Mouse (Mus musculus) intestine, postnatal 0 days (tissue): ENCODE measurements around the gene Dixdc1. TPM values are rescaled to one million over a fixed set of nuclear protein-coding genes. Genes with fewer than 3 reads are reported as not detected.

ENCODE experiments used
- ATAC-seq: fragments of 200-750 bp; cut with Nextera tagmentation; 2 replicates; pipeline ENCODE4 v1.8.0; 2017; ENCODE audit warnings: mild to moderate bottlenecking, moderate TSS enrichment, moderate library complexity
- H3K27ac ChIP-seq: fragments of 300-500 bp; sonication (generic); 2 replicates; pipeline ENCODE4 v1.5.1; 2014; ENCODE audit warnings: mild to moderate bottlenecking, low read depth, low read length, moderate library complexity
- H3K27me3 ChIP-seq: fragments of 300-500 bp; sonication (generic); replicated peaks from 2 replicates; pipeline ENCODE4 v1.6.1; 2014; ENCODE audit warnings: low read length, mixed read lengths; ENCODE audit not compliant: control insufficient read depth, insufficient read depth
- H3K36me3 ChIP-seq: fragments of 300-500 bp; sonication (generic); 2 replicates; pipeline ENCODE4 v1.6.1; 2014; ENCODE audit warnings: mild to moderate bottlenecking, moderate library complexity; ENCODE audit not compliant: control insufficient read depth, insufficient read depth
- H3K4me1 ChIP-seq: fragments of 300-500 bp; sonication (generic); replicated peaks from 2 replicates; pipeline ENCODE4 v1.6.1; 2014; ENCODE audit warnings: antibody characterized with exemption, low read length, mixed read lengths; ENCODE audit not compliant: control insufficient read depth, insufficient read depth
- H3K4me2 ChIP-seq: fragments of 300-500 bp; sonication (generic); replicated peaks from 2 replicates; pipeline ENCODE4 v1.6.1; 2014; ENCODE audit warnings: low read depth, mild to moderate bottlenecking, moderate library complexity
- H3K4me3 ChIP-seq: fragments of 300-500 bp; sonication (generic); 2 replicates; pipeline ENCODE4 v1.5.1; 2014; ENCODE audit warnings: low read depth, low read length
- H3K9ac ChIP-seq: fragments of 300-500 bp; sonication (generic); 2 replicates; pipeline ENCODE4 v1.6.1; 2014; ENCODE audit warnings: mild to moderate bottlenecking, low read depth, low read length
- H3K9me3 ChIP-seq: fragments of 300-500 bp; sonication (generic); 2 replicates; pipeline ENCODE4 v1.6.1; 2016; ENCODE audit warnings: mixed run types; ENCODE audit not compliant: control insufficient read depth
- CTCF ChIP-seq: sonication (generic); IDR thresholded peaks from 2 replicates; pipeline ENCODE4 v1.5.1; 2016; ENCODE audit warnings: low read depth, mild to moderate bottlenecking, control low read depth, antibody characterized with exemption, moderate library complexity
- WGBS: fragments of 180-500 bp; shearing (Covaris S2); extraction: QIAGEN DNeasy Blood & Tissue Kit; methylation state at CpG from one replicate; pipeline ENCODE4 v1.1.7; 2014; 5-methylcytosine and 5-hydroxymethylcytosine counted together
- polyA plus RNA-seq: library from polyadenylated mRNA; unstranded; fragments of >200 nt; fragmentation: Nextera tagmentation; extraction: Ambion mirVana; gene quantifications from 2 replicates; pipeline ENCODE4 v1.2.1, GENCODE M21; 2015

Dixdc1 gene
- polyA plus RNA-seq, 1 experiment from 2014 or later, result 2.9 TPM

GRCm38 (mm10) chr9:50617794-50618330, 121.5 kb downstream of the Dixdc1 start:
- Histone ChIP-seq H3K9ac (no peak overlapping the region), H3K4me2 (peak overlapping the region; percentile 80), H3K27ac (no peak overlapping the region), H3K9me3 (no peaks in the 10 kb centered on the region), H3K27me3 (no peaks in the 10 kb centered on the region), H3K4me1 (0 out of 2 replicates have a peak, but pooled peaks cover 3% of the 10 kb centered on the region), H3K36me3 (peaks cover 15% of the 10 kb centered on the region), H3K4me3 (peak overlapping the region; percentile 95)
- no peak for TF ChIP-seq CTCF
- ATAC-seq, result no peak
- WGBS, result 55% methylated on average over 9 of the region's 9 CpGs

- Histone ChIP-seq H3K4me2 (peak within 1 kb of the TSS; percentile 80), H3K27me3 (no peaks in the 10 kb centered on the region), H3K9me3 (no peaks in the 10 kb centered on the region), H3K36me3 (peaks cover 17% of the 10 kb centered on the region), H3K27ac (peak within 1 kb of the TSS; percentile 98), H3K4me1 (0 out of 2 replicates have a peak, but pooled peaks cover 3% of the 10 kb centered on the region), H3K4me3 (peak within 1 kb of the TSS; percentile 95), H3K9ac (peak within 1 kb of the TSS; percentile 93)
- WGBS, result under 1% methylated on average over 81 of the region's 81 CpGs
- ATAC-seq, result peak; percentile 94
- peak; percentile 47; the same call in 1 of the 2 replicates for TF ChIP-seq CTCF
Observed at GRCm38 (mm10) chr9:50616766-50617603, 122.3 kb downstream of the Dixdc1 start, which contains the start of the genes Pih1d2 and Nkapd1. Gene Pih1d2, plus strand, starts transcription at chr9:50617321. Gene Nkapd1, minus strand, starts transcription at chr9:50617464.

- no peak for TF ChIP-seq CTCF
- Histone ChIP-seq H3K9me3 (no peaks in the 10 kb centered on the region), H3K4me1 (0 out of 2 replicates have a peak, but pooled peaks cover 3% of the 10 kb centered on the region), H3K27ac (no peak overlapping the region), H3K4me2 (peak overlapping the region; percentile 80), H3K4me3 (peak overlapping the region; percentile 95), H3K36me3 (peaks cover 23% of the 10 kb centered on the region), H3K9ac (peak overlapping the region; percentile 93), H3K27me3 (no peaks in the 10 kb centered on the region)
- ATAC-seq, result no peak
- 33% methylated on average over 11 of the region's 11 CpGs for WGBS
Observed at GRCm38 (mm10) chr9:50616161-50616560, 123.2 kb downstream of the Dixdc1 start.

Other genes starting within 250 kb of the Dixdc1 start
- gene Plet1, start 245.0 kb downstream of the Dixdc1 start, polyA plus RNA-seq, result 3.1 and 4.0 TPM in 2 replicates
- gene Pts, start 210.8 kb downstream of the Dixdc1 start, polyA plus RNA-seq, result 88.2 and 90.8 TPM in 2 replicates
- gene Il18, start 184.7 kb downstream of the Dixdc1 start, polyA plus RNA-seq, result 57.3 and 68.7 TPM in 2 replicates
- 4.7 and 5.3 TPM in 2 replicates for gene Bco2, start 184.3 kb downstream of the Dixdc1 start, polyA plus RNA-seq
- gene Tex12, start 178.2 kb downstream of the Dixdc1 start, polyA plus RNA-seq, result 0.43 and 0.65 TPM in 2 replicates
- 738 and 800 TPM in 2 replicates for gene Sdhd, start 135.7 kb downstream of the Dixdc1 start, polyA plus RNA-seq
- gene Timm8b, start 135.6 kb downstream of the Dixdc1 start, polyA plus RNA-seq, result 387 and 412 TPM in 2 replicates
- 0.88 and 1.6 TPM in 2 replicates for gene Pih1d2, start 122.2 kb downstream of the Dixdc1 start, polyA plus RNA-seq
- gene Nkapd1, start 122.1 kb downstream of the Dixdc1 start, polyA plus RNA-seq, result 13.9 and 14.6 TPM in 2 replicates
- 35.3 and 41.7 TPM in 2 replicates for gene Dlat, start 79.7 kb downstream of the Dixdc1 start, polyA plus RNA-seq
- 45.3 and 50.2 TPM in 2 replicates for gene 2310030G06Rik, start 7.0 kb upstream of the Dixdc1 start, polyA plus RNA-seq
- 80.4 and 83.2 TPM in 2 replicates for gene Cryab, start 11.8 kb upstream of the Dixdc1 start, polyA plus RNA-seq
- gene Hspb2, start 12.8 kb upstream of the Dixdc1 start, polyA plus RNA-seq, result 10.3 and 10.4 TPM in 2 replicates
- gene Fdxacb1, start 28.7 kb upstream of the Dixdc1 start, polyA plus RNA-seq, result 5.1 and 6.1 TPM in 2 replicates
- gene Alg9, start 35.5 kb upstream of the Dixdc1 start, polyA plus RNA-seq, result 15.6 and 17.3 TPM in 2 replicates
- gene 1110032A03Rik, start 36.0 kb upstream of the Dixdc1 start, polyA plus RNA-seq, result 35.6 and 38.6 TPM in 2 replicates
- gene Ppp2r1b, start 105.8 kb upstream of the Dixdc1 start, polyA plus RNA-seq, result 20.0 and 21.4 TPM in 2 replicates